Mouse (Mus musculus) cerebral cortex, adult 2 months (tissue): Measurements from ENCODE around the gene Clec16a.

ENCODE experiments used
- WGBS: fragments of 180-500 bp; shearing (Covaris S2); methylation state at CpG from one replicate; pipeline ENCODE4 v1.1.7; 2018; 5-methylcytosine and 5-hydroxymethylcytosine counted together

The Clec16a gene

GRCm38 (mm10) chr16:10787548-10788058 is 242.5 kb downstream of the Clec16a start:
- WGBS = 87% methylated on average over 7 of the region's 7 CpGs

- WGBS = 78% methylated on average over 16 of the region's 16 CpGs
Measured at GRCm38 (mm10) chr16:10788271-10788670, 243.1 kb downstream of the Clec16a start, which contains the start of gene Tnp2. Tnp2 (minus strand) TSS chr16:10788660.

GRCm38 (mm10) chr16:10788866-10789265 is 243.7 kb downstream of the Clec16a start:
- WGBS = 87% methylated on average over 4 of the region's 4 CpGs

- WGBS = 79% methylated on average over 9 of the region's 9 CpGs
Measured at GRCm38 (mm10) chr16:10790702-10791101, 245.6 kb downstream of the Clec16a start, which contains the start of gene Prm3. Prm3 (minus strand) TSS chr16:10790914.
